Mouse (Mus musculus) olfactory bulb, adult 2 months (tissue): ENCODE results near the gene Foxn4. TPM values are rescaled to one million over a fixed set of nuclear protein-coding genes. Genes with fewer than 3 reads are reported as not detected.
A peak's percentile ranks its signal among the peaks of the same experiment; 100 is the strongest.

ENCODE experiments used
- H3K27ac ChIP-seq: fragments of 200-500 bp; 2 replicates; pipeline ENCODE4 v1.5.1; 2012; ENCODE audit warnings: low read depth, low read length; ENCODE audit not compliant: insufficient read depth
- H3K4me1 ChIP-seq: fragments of 200-500 bp; 2 replicates; pipeline ENCODE4 v1.6.1; 2012; ENCODE audit warnings: low read length; ENCODE audit not compliant: control insufficient read depth, insufficient read depth
- H3K4me3 ChIP-seq: fragments of 200-500 bp; 2 replicates; pipeline ENCODE4 v1.5.1; 2012; ENCODE audit warnings: mild to moderate bottlenecking, low read depth, low read length, moderate library complexity; ENCODE audit not compliant: insufficient read depth
- CTCF ChIP-seq: fragments of 200-500 bp; IDR thresholded peaks from 2 replicates; pipeline ENCODE4 v1.5.1; 2012; ENCODE audit warnings: low read depth, mild to moderate bottlenecking, low read length, moderate library complexity; ENCODE audit not compliant: insufficient read depth
- POLR2A ChIP-seq: fragments of 200-500 bp; IDR thresholded peaks from 2 replicates; pipeline ENCODE4 v1.6.1; 2012; ENCODE audit warnings: mild to moderate bottlenecking, low read depth, low read length, moderate library complexity; ENCODE audit not compliant: insufficient read depth
- WGBS: fragments of 180-500 bp; shearing (Covaris S2); methylation state at CpG from one replicate; pipeline ENCODE4 v1.1.7; 2018; 5-methylcytosine and 5-hydroxymethylcytosine counted together
- polyA plus RNA-seq: library from polyadenylated mRNA; stranded (reverse); fragments of >200 nt; gene quantifications from 2 replicates; pipeline ENCODE4 v1.2.4, GENCODE M21; 2012; ENCODE audit warnings: low replicate concordance; ENCODE audit not compliant: missing spikeins, insufficient read depth, insufficient read length

Gene Foxn4
- polyA plus RNA-seq, 1 experiment = not detected

DNA sequence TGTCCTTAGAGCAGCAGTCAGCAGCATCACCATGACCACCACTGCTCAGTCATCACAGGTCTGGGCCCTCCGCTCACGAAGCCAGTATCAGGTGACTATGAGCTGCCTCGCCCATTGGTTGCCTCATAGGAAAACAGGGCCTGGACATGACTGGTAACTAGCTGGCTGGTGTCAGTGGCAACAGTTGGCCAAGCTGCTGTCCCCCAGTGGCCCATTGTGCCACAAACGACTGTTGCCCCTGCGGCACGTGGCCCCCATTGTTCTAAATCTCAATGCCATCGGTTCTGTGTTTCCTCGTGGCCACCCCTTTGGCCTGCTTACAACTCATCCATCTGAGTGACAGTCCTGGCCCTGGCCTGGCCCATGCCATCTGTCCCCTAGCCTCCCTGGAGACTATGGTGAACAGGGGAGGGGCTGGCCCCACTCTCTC, 9.6 kb downstream of the Foxn4 start:
- no peak for TF ChIP-seq CTCF
- TF ChIP-seq POLR2A = no peak
- no peak overlapping the region for H3K27ac ChIP-seq
- WGBS = 65% methylated on average over 8 of the region's 8 CpGs
- no peak overlapping the region for H3K4me3 ChIP-seq
- H3K4me1 ChIP-seq = peaks cover 9% of the 10 kb centered on the region

DNA sequence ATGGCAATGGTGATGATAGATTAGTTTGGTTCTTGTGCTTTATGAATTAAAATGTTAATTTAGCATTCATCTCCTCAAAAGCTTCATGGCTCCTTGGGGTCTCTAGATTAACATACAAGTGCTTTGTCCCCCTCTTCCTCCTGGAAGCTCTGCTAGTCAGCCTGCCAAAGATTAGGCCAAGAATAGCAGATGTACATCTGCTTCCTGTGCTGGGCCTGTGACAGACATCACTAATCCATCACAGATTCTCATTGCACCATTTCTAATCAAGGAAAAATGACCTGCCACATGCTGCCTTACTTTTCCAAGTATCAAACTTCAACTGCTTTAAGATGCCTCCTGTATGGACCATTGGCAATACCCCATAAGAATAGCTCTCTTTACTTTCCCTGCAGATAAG, 12.1 kb downstream of the Foxn4 start:
- Histone ChIP-seq H3K4me3 (no peak overlapping the region), H3K4me1 (peaks cover 3% of the 10 kb centered on the region; the same call in 1 of the 2 replicates), H3K27ac (no peak overlapping the region)
- TF ChIP-seq POLR2A = no peak
- no peak for TF ChIP-seq CTCF

DNA sequence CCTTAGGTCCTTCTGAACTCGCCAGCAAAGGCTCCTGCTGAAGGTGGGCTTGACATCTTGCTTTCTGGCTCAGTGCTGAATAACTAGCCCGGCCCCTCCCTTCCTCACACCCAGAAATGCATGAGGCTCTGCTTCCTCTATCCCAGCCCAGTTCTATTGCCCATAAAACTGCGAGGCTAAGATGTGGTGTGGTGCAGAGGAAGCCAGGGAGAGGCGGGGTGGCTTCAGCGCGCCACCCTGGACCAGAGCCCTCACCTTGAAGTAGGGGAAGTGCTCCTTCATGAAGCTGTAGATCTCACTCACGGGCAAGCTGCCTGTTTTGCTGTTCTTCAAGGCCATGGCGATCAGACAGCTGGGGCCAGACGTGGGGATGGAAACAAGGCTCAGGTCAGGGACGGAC, 14.1 kb downstream of the Foxn4 start:
- Histone ChIP-seq H3K27ac (no peak overlapping the region), H3K4me3 (no peak overlapping the region), H3K4me1 (peaks cover 12% of the 10 kb centered on the region)
- no peak for TF ChIP-seq POLR2A
- TF ChIP-seq CTCF = no peak
- WGBS = 83% methylated on average over 10 of the region's 10 CpGs

DNA sequence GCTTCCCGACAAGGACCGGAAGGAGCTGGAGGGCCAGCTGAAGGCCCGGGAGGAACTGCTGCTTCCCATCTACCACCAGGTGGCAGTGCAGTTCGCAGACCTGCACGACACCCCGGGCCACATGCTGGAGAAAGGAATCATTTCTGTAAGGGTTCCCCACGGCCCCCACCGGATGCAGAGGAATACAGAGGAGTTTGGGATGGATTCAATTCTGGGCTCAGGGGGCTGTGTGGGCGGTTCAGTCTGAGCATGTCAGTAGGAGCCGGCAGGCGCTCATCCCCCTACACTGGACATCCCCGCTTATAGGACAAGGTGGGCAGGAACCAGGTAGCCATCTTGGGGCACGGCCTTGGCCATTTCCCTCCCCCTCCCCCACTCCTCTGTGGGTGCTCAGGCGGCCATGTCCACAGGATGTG, 25.4 kb downstream of the Foxn4 start:
- Histone ChIP-seq H3K4me3 (no peak overlapping the region), H3K27ac (no peak overlapping the region), H3K4me1 (peaks cover 4% of the 10 kb centered on the region; the same call in 1 of the 2 replicates)
- TF ChIP-seq CTCF (peak; percentile 86), POLR2A (no peak)
- WGBS = 12% methylated on average over 14 of the region's 14 CpGs

DNA sequence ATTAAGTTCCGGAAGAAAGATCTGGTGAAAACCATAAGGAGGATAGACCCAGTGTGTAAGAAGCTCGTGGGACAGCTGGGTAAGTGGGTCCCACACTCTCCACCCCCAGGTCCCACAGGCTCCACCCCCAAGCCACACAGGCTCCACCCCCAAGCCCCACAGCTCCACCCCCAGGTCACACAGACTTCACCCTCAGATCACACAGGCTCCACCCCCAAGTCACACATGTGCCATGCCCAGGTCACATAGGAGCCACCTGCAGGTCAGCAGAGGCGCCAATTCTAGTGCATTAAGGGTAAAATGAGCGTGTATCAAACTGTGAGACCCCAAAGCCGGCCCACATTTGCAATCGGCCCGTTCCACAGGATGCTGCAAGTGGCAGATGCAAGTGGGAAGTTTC, 27.1 kb downstream of the Foxn4 start:
- H3K27ac ChIP-seq = no peak overlapping the region
- peaks cover 4% of the 10 kb centered on the region; the same call in 1 of the 2 replicates for H3K4me1 ChIP-seq
- TF ChIP-seq CTCF = no peak
- no peak for TF ChIP-seq POLR2A
- WGBS = 84% methylated on average over 7 of the region's 7 CpGs
- H3K4me3 ChIP-seq = no peak overlapping the region

DNA sequence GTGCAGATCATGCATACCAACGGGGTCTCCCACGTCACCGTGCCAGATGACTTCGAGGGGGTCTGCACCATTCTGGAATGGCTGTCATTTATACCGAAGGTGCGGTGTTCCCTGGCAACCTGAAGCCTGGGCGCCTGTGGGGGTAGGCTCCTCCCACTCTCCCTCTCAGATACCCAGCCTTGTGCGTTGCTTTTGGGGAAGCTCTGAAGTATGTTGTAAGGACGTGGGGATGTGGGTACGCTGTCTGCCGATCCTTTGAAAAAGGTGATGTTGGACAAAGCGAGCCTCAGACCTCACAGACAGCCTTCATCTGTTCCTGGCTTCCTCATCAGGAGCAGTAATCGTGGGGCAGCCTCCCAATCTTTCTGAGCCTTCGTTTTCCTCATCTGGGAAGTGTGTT, 33.9 kb downstream of the Foxn4 start:
- TF ChIP-seq CTCF (no peak), POLR2A (no peak)
- WGBS = 52% methylated on average over 14 of the region's 14 CpGs
- H3K4me3 ChIP-seq = no peak overlapping the region
- no peak overlapping the region for H3K27ac ChIP-seq
- H3K4me1 ChIP-seq = no peaks in the 10 kb centered on the region

DNA sequence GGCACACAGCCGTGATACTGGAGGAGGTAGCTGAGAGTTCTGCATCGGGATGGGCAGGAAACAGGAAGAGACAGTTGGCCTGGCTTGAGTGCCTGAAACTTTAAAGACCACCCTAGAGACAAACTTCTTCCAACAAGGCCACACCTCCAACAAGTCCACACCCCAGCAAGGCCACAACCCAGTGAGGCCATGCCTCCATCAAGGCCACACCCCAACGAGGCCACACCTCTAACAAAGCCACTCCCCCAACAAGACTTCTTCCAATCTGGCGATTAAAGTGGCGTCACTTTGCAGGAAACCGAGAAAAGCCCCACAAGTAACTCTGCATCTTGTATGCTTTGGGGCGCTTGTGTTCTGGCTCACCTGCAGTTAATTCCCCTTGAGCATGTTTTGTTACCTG, 34.7 kb downstream of the Foxn4 start:
- TF ChIP-seq CTCF = no peak
- no peak for TF ChIP-seq POLR2A
- no peak overlapping the region for H3K27ac ChIP-seq
- no peaks in the 10 kb centered on the region for H3K4me1 ChIP-seq
- WGBS = 41% methylated on average over 7 of the region's 7 CpGs
- H3K4me3 ChIP-seq = no peak overlapping the region

DNA sequence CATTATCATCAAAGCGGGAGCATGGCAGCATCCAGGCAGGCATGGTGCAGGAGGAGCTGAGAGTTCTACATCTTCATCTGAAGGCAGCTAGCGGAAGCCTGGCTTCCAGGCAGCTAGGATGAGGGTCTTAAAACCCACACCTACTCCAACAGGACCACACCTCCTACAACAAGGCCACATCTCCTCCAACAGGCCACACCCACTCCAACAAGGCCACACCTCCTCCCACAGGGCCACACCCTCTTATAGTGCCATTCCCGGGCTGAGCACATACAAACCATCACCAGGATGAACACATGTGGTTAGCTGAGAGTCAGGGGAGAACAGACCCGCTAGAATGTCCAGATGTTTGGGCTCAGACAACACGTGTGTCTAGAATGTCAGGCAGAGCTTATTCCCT, 44.7 kb downstream of the Foxn4 start:
- no peak for TF ChIP-seq CTCF
- no peak for TF ChIP-seq POLR2A
- WGBS = 89% methylated on average over 5 of the region's 5 CpGs
- Histone ChIP-seq H3K4me1 (no peaks in the 10 kb centered on the region), H3K4me3 (no peak overlapping the region), H3K27ac (no peak overlapping the region)

DNA sequence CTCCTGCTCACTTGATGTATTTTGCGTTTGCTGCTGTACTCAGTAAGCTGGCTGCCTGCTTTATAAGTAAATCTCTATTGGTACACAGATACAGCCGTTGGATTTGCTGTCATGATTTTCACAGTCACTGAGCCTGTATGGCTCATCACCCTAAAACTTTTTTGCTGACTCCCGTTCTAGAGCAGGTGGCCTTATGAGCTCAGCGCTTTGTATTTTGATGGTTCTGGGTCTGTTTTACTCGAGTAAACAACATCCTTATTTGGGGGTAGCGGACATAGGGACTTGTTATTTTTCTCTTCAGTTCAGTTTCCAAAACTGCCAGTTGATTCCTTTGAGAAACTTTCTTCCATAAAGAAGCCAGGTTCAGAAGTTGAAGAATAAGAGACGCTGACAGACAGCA, 47.6 kb downstream of the Foxn4 start:
- no peak for TF ChIP-seq POLR2A
- no peak for TF ChIP-seq CTCF
- Histone ChIP-seq H3K4me3 (no peak overlapping the region), H3K27ac (no peak overlapping the region), H3K4me1 (no peaks in the 10 kb centered on the region)
- WGBS = 96% methylated on average over 7 of the region's 7 CpGs

DNA sequence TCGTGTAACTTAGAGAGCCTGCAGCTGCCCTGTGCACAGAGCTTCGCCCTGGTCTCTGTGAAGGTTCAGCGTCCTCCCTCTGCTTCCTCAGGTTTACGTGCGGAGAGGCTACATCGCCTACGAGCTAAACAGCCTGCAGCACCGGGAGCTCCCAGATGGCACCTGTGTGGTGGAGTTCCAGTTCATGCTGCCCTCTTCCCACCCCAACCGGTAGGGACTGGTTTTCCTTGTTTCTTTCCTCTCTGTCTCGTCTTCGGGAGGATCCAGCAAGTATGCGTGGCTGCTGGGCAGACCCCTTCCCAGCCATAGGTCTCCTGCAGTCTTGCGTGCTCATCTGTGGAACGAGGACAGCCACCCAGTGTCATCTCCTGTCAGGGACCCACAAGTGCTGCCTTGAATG, 54.8 kb downstream of the Foxn4 start:
- H3K4me3 ChIP-seq = no peak overlapping the region
- no peak overlapping the region for H3K27ac ChIP-seq
- no peak for TF ChIP-seq CTCF
- no peak for TF ChIP-seq POLR2A
- no peaks in the 10 kb centered on the region for H3K4me1 ChIP-seq
- 92% methylated on average over 14 of the region's 14 CpGs for WGBS
